Mouse (Mus musculus): ENCODE measurements around the gene Cttnbp2. TPM values are rescaled to one million over a fixed set of nuclear protein-coding genes. Genes with fewer than 3 reads are reported as not detected.

Gene Cttnbp2
- total RNA-seq, 1 experiment: 0.36 TPM

DNA sequence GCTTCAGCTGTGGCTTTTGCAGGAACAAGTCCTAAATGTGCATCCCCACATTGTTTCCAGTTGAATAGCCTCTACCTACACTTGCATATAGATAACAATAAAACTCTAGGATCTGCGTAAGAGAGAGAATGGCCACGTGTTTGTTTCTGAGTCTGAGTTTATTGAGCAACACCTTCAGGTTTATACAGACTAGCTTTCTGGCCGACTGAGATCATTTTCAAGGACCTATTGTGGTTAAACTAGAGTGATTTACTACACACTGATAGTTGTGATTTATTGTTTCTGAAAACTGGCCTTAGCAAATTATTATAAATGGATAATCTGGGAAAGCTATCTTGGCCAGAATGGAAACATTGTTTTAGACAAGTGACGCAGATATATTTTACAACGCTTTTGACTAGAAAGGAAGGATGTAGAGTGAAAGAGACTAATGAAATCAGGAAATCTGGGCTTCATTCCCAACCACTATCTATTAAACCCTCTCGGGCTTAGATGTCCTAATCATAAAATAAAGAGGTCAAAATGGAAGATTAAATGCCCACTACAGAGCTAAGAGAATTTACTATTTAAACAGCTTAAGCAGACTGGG, 96.7 kb downstream of the Cttnbp2 start:
- Histone ChIP-seq H3K27ac (ENCODE audit: insufficient read depth, low read depth, low read length, poor library complexity, severe bottlenecking) (no peak overlapping the region), H3K4me3 (ENCODE audit: insufficient read depth in 1 of 2, low read depth in 1 of 2, low read length in 2 of 2, poor library complexity in 1 of 2, severe bottlenecking in 1 of 2) (no peak overlapping the region), H3K36me3 (ENCODE audit: control insufficient read depth, insufficient read depth, low read length, poor library complexity, severe bottlenecking) (no peaks in the 10 kb centered on the region), H3K9me3 (ENCODE audit: control insufficient read depth, insufficient read depth, low read depth, low read length) (no peaks in the 10 kb centered on the region), H3K9ac (ENCODE audit: insufficient read depth, low read depth, low read length, poor library complexity, severe bottlenecking) (no peak overlapping the region), H3K4me1 (ENCODE audit: control insufficient read depth in 2 of 2, insufficient read depth in 2 of 2, low read length in 2 of 2, poor library complexity in 1 of 2) (no peaks in the 10 kb centered on the region)
- in situ Hi-C loops (cut with MboI; ENCODE audit: low sequenced_read_pairs in 2 of 2, unreplicated experiment in 2 of 2): no loop called here
- DNase-seq (ENCODE audit: low read depth, low spot score): no peak
- no peak for TF ChIP-seq ZC3H11A (IDR thresholded peaks at IDR 0.05; ENCODE audit: borderline replicate concordance, low read depth, low read length)
- TF ChIP-seq ZNF384 (IDR thresholded peaks at IDR 0.05; ENCODE audit: low read depth, low read length): no peak
- TF ChIP-seq CHD2 (IDR thresholded peaks at IDR 0.05; ENCODE audit: low read depth, low read length): no peak
- no peak for TF ChIP-seq MAFK (IDR thresholded peaks at IDR 0.05; ENCODE audit: insufficient read depth, low read depth, low read length)
- no peak for TF ChIP-seq HCFC1 (IDR thresholded peaks at IDR 0.05; ENCODE audit: borderline replicate concordance, insufficient read depth, low read length)

GRCm38 (mm10) chr6:18415961-18416360, 98.7 kb downstream of the Cttnbp2 start:
- H3K9me3 ChIP-seq (ENCODE audit: control insufficient read depth, insufficient read depth, low read depth, low read length): no peaks in the 10 kb centered on the region
- in situ Hi-C loops (cut with MboI; ENCODE audit: low sequenced_read_pairs in 2 of 2, unreplicated experiment in 2 of 2): no loop called here
- H3K4me1 ChIP-seq (ENCODE audit: control insufficient read depth in 2 of 2, insufficient read depth in 2 of 2, low read length in 2 of 2, poor library complexity in 1 of 2): no peaks in the 10 kb centered on the region
- TF ChIP-seq ZC3H11A (IDR thresholded peaks at IDR 0.05; ENCODE audit: borderline replicate concordance, low read depth, low read length) (no peak), HCFC1 (IDR thresholded peaks at IDR 0.05; ENCODE audit: borderline replicate concordance, insufficient read depth, low read length) (no peak), ZNF384 (IDR thresholded peaks at IDR 0.05; ENCODE audit: low read depth, low read length) (no peak), MAFK (IDR thresholded peaks at IDR 0.05; ENCODE audit: insufficient read depth, low read depth, low read length) (no peak), CHD2 (IDR thresholded peaks at IDR 0.05; ENCODE audit: low read depth, low read length) (no peak)
- H3K4me3 ChIP-seq (ENCODE audit: insufficient read depth in 1 of 2, low read depth in 1 of 2, low read length in 2 of 2, poor library complexity in 1 of 2, severe bottlenecking in 1 of 2): no peak overlapping the region
- no peaks in the 10 kb centered on the region for H3K36me3 ChIP-seq (ENCODE audit: control insufficient read depth, insufficient read depth, low read length, poor library complexity, severe bottlenecking)
- H3K27ac ChIP-seq (ENCODE audit: insufficient read depth, low read depth, low read length, poor library complexity, severe bottlenecking): no peak overlapping the region
- DNase-seq (ENCODE audit: low read depth, low spot score): no peak
- no peak overlapping the region for H3K9ac ChIP-seq (ENCODE audit: insufficient read depth, low read depth, low read length, poor library complexity, severe bottlenecking)

DNA sequence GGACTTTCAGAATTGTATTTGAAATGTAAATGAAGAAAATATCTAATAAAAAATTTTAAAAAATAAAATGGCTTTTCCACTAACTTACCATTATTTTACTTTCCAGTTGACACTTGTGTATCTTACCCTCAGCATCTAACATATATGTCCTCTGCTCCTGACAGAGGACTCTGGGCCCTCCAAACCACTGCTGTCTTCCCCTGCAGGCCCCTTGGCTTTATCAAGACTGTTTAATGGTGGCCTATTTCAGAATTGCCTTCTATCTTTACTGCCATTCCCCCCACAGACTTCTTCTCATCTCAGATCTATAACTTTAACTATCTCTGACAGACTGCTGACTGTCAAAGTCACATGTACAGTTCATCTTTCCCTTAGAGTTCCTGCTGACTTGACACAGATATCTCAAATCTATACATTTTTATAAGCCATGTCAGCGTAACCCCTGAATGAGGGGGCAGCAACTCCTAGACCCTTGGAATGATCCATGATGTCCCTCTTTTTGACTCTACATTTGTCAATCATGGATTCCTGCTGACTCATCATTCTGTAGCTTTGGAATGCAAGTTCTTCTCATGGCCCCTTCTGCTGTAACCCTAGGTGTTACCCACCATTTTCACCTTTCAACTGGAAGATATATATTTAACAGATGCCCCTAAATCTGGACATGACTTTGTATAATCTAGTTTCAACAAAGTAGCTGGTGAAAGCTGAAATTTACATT, 103.0 kb downstream of the Cttnbp2 start:
- DNase-seq (ENCODE audit: low read depth, low spot score): no peak
- Histone ChIP-seq H3K9ac (ENCODE audit: insufficient read depth, low read depth, low read length, poor library complexity, severe bottlenecking) (no peak overlapping the region), H3K9me3 (ENCODE audit: control insufficient read depth, insufficient read depth, low read depth, low read length) (no peaks in the 10 kb centered on the region), H3K4me1 (ENCODE audit: control insufficient read depth in 2 of 2, insufficient read depth in 2 of 2, low read length in 2 of 2, poor library complexity in 1 of 2) (no peaks in the 10 kb centered on the region), H3K27ac (ENCODE audit: insufficient read depth, low read depth, low read length, poor library complexity, severe bottlenecking) (no peak overlapping the region), H3K4me3 (ENCODE audit: insufficient read depth in 1 of 2, low read depth in 1 of 2, low read length in 2 of 2, poor library complexity in 1 of 2, severe bottlenecking in 1 of 2) (no peak overlapping the region), H3K36me3 (ENCODE audit: control insufficient read depth, insufficient read depth, low read length, poor library complexity, severe bottlenecking) (no peaks in the 10 kb centered on the region)
- TF ChIP-seq ZC3H11A (IDR thresholded peaks at IDR 0.05; ENCODE audit: borderline replicate concordance, low read depth, low read length): no peak
- TF ChIP-seq CHD2 (IDR thresholded peaks at IDR 0.05; ENCODE audit: low read depth, low read length): no peak
- TF ChIP-seq MAFK (IDR thresholded peaks at IDR 0.05; ENCODE audit: insufficient read depth, low read depth, low read length): peak; percentile 80
- in situ Hi-C loops (cut with MboI; ENCODE audit: low sequenced_read_pairs in 2 of 2, unreplicated experiment in 2 of 2): no loop called here

GRCm38 (mm10) chr6:18408445-18408844, 106.2 kb downstream of the Cttnbp2 start:
- Histone ChIP-seq H3K27ac (ENCODE audit: insufficient read depth, low read depth, low read length, poor library complexity, severe bottlenecking) (no peak overlapping the region), H3K36me3 (ENCODE audit: control insufficient read depth, insufficient read depth, low read length, poor library complexity, severe bottlenecking) (no peaks in the 10 kb centered on the region), H3K4me3 (ENCODE audit: insufficient read depth in 1 of 2, low read depth in 1 of 2, low read length in 2 of 2, poor library complexity in 1 of 2, severe bottlenecking in 1 of 2) (no peak overlapping the region), H3K9me3 (ENCODE audit: control insufficient read depth, insufficient read depth, low read depth, low read length) (no peaks in the 10 kb centered on the region), H3K9ac (ENCODE audit: insufficient read depth, low read depth, low read length, poor library complexity, severe bottlenecking) (no peak overlapping the region), H3K4me1 (ENCODE audit: control insufficient read depth in 2 of 2, insufficient read depth in 2 of 2, low read length in 2 of 2, poor library complexity in 1 of 2) (no peaks in the 10 kb centered on the region)
- no peak for DNase-seq (ENCODE audit: low read depth, low spot score)
- TF ChIP-seq HCFC1 (IDR thresholded peaks at IDR 0.05; ENCODE audit: borderline replicate concordance, insufficient read depth, low read length) (no peak), ZC3H11A (IDR thresholded peaks at IDR 0.05; ENCODE audit: borderline replicate concordance, low read depth, low read length) (no peak), CHD2 (IDR thresholded peaks at IDR 0.05; ENCODE audit: low read depth, low read length) (no peak), MAFK (IDR thresholded peaks at IDR 0.05; ENCODE audit: insufficient read depth, low read depth, low read length) (no peak), ZNF384 (IDR thresholded peaks at IDR 0.05; ENCODE audit: low read depth, low read length) (no peak)
- in situ Hi-C loops (cut with MboI; ENCODE audit: low sequenced_read_pairs in 2 of 2, unreplicated experiment in 2 of 2): no loop called here
